Mouse (Mus musculus) embryonic fibroblast, embryonic 13.5 days (primary cell): ENCODE results near the gene Atxn3.

ENCODE experiments used
- CTCF ChIP-seq: IDR thresholded peaks from 2 replicates; pipeline ENCODE4 v1.5.1; 2011; ENCODE audit warnings: mild to moderate bottlenecking, control low read depth, low read length, moderate library complexity, borderline replicate concordance; ENCODE audit not compliant: insufficient read depth
- POLR2A ChIP-seq: IDR thresholded peaks from 2 replicates; pipeline ENCODE4 v1.6.1; 2011; ENCODE audit warnings: low read depth, mild to moderate bottlenecking, control low read depth, low read length, moderate library complexity

DNA sequence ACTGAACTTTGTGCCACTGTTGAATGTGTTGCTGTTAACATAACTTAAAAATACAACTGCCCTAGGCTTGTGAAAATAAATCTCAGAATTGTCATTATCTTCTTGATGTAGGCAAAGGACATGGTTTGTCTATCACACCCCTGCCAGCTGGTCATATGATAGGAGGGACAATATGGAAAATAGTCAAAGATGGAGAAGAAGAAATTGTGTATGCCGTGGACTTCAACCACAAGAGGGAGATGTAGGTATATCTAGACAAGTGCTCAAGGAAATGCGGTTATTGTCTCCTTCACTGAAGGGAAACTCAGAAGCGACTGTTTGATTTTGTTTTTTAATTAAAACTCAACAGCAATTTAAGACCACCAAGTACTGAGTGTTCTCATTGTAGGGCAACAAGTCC, 27.1 kb upstream of the Atxn3 start:
- TF ChIP-seq CTCF (no peak), POLR2A (no peak)
